Mouse (Mus musculus) urinary bladder, postnatal 10 days (tissue): ENCODE data around the gene Tuba3b.

Experiments used
- DNase-seq: peaks from one replicate; pipeline ENCODE4 v3.0.0; 2022; ENCODE audit warnings: low spot score

Gene Tuba3b

DNA sequence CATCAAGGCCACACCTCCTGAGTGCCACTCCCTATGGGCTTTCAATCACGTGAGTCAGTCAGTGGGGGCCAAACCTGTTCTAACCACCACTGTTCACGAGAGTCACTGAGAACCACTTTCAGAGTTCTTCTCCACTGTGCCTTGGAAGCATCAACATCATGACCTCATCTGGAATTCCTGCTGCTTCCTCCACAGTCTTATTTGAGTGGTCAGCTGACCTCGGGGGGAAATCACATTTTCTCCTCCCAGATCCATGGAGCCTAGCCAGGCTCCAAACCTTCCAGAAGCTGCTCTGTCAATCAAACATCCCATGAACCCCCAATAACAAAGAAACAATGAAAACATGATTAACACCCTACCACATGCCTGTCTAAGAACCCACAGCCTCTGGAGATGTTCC lies 52.1 kb downstream of the Tuba3b start:
- DNase-seq, result no peak

DNA sequence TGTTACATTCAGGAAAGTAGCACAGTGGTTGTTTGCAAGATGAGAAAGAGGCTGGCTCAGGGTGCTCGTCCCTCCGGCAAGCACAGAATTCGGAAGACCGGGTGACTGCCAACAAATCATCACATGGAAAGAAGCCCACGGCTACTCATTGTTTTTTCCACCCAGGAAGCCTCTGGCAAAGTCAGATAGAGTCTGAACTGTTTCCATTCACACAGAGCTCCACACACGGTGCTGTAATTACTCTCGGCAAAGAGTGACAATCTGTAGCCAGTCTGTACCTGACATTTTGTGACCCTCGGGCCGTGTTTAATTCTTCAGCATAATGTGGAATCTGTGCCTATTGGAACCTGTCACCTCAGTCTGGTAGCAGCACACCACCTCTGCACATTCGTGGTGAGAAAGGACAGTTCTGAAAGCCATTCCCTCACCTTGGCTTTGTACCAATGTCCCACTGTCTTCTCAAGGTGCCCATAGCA lies 54.1 kb downstream of the Tuba3b start:
- no peak for DNase-seq
